Mouse (Mus musculus) macrophage (primary cell): ENCODE measurements around the gene Ndufa9. TPM values are rescaled to one million over a fixed set of nuclear protein-coding genes. Genes with fewer than 3 reads are reported as not detected.
A peak's percentile ranks its signal among the peaks of the same experiment; 100 is the strongest.

ENCODE experiments used
- H3K27ac ChIP-seq: fragments of 350-480 bp; formaldehyde crosslinking; 2 replicates; pipeline ENCODE4 v1.9.0; 2021
- H3K36me3 ChIP-seq: fragments of 350-480 bp; formaldehyde crosslinking; 2 replicates; pipeline ENCODE4 v1.9.0; 2021; ENCODE audit errors: inconsistent target
- H3K4me3 ChIP-seq: fragments of 350-480 bp; formaldehyde crosslinking; 2 replicates; pipeline ENCODE4 v1.9.0; 2021; ENCODE audit errors: inconsistent target
- H3K79me2 ChIP-seq: fragments of 350-480 bp; formaldehyde crosslinking; 2 replicates; pipeline ENCODE4 v1.9.0; 2021; ENCODE audit errors: inconsistent target
- WGBS: methylation state at CpG from one replicate; pipeline ENCODE4 v1.1.7; 2026; ENCODE audit warnings: inconsistent platforms; ENCODE audit not compliant: missing documents; 5-methylcytosine and 5-hydroxymethylcytosine counted together
- polyA plus RNA-seq: library from polyadenylated mRNA; stranded (reverse); fragments of 250-400 nt; gene quantifications from 3 replicates; pipeline ENCODE4 v1.2.4, GENCODE M21; 2018; ENCODE audit warnings: inconsistent platforms
- total RNA-seq, 78 experiments: library from RNA; depleted of rRNA; stranded (reverse); fragments of 250-400 nt; gene quantifications; 1 replicate in 9 of 78; 2 replicates in 24 of 78; 3 replicates in 43 of 78; 4 replicates in 2 of 78; pipeline ENCODE4 v1.2.4; 2018; ENCODE audit warnings: inconsistent platforms in 56 of 78

The Ndufa9 gene
- 10 to 100 TPM in 22 of 26 experiments, 1 to 10 TPM in 4; 3.1 to 31.0 (median 16.1) TPM for total RNA-seq (2018; cell fraction: chromatin; rRNA removed)
- 10 to 100 TPM; 47.3 to 64.9 (median 56.8) TPM for total RNA-seq (2018; cell fraction: cytosol; rRNA removed)
- total RNA-seq (2018; cell fraction: nucleus; rRNA removed): 10 to 100 TPM in 25 of 26 experiments, 1 to 10 TPM in 1; 8.9 to 35.5 (median 21.4) TPM
- 50.7 to 80.2 TPM (median 57.3 TPM) in 3 replicates for polyA plus RNA-seq

DNA sequence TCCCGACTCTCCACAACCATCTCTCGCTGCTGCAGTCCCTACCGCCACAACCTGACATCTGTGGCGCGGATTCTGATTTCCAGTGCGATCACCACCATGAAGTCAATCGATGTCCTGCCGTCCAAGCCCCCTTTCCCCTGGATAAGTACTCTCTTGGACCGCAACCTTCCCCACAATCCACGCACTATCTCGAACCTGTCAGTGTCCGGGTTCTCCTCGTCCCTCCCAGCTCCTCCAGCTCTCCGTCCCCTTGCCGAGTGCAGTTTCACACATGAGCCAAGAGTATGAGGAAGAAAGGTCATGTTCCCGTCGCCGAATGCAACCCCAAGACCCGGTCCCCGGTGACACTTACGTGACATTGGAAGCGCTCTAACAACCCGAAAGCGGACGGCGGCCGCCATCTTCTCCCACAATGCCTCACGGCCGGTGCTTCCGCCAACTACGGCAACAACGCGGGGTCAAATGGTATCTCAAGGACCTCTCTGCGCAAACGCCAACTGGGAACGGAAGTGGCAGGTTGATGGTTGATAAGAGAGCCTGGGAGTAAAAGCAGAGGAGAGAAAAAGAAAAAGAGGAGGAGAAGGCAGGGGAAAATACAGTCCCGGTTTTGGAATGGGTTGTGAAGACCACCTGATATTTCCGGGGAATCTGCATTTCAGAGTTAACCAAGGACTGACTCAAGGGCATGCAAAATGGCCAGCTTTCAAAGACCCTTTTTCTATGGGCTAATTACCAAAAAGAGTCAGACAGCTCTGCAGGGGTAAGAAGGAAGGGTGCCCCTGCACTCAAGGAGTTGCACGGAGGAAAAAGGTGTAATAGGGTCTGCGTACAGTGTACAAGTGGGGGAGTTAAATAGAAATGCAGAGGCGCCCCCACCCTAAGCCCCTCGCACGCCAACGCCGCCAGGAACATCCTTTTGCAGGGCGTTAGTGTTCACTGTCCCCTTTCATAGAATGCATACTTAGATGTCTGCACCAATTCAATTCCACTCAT, at the start of gene Ndufa9:
Ndufa9 (minus strand) TSS at position 425 of the 993 bp plus-strand sequence.
- H3K4me3 ChIP-seq: peak within 1 kb of the TSS; percentile 99
- peaks cover 8% of the 10 kb centered on the region for H3K36me3 ChIP-seq
- H3K79me2 ChIP-seq: peaks cover 41% of the 10 kb centered on the region
- WGBS: 8% methylated on average over 46 of the region's 46 CpGs
- peak within 1 kb of the TSS; percentile 61 for H3K27ac ChIP-seq

GRCm38 (mm10) chr6:126877118-126877517, 28.2 kb upstream of the Ndufa9 start:
- Histone ChIP-seq H3K4me3 (no peak overlapping the region), H3K36me3 (no peaks in the 10 kb centered on the region), H3K79me2 (no peaks in the 10 kb centered on the region), H3K27ac (no peak overlapping the region)
- WGBS: 3% methylated on average over 5 of the region's 8 CpGs

DNA sequence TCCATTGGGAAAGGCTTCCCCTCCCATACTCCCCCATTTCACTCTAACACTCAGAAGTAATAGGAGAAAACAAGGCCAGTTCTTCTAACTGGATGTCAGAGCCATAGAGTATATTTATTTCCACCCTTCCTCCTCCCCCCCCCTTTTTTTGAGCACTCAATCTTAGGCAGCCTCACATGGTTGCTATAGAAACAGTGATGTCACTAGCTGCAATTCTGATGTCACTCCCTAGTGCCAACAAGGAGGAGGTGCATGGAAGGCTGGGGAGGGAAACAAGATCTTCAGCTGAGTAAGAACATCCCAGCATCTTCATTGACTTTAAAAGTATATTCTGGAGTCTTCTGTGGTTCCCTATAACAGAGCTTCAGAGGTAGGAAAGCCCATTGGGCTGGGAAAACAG, 3.9 kb upstream of the Ndufa9 start, which contains the start of gene Akap3:
Akap3 (plus strand) TSS at position 218 of the 400 bp plus-strand sequence.
- no peak within 1 kb of the TSS for H3K27ac ChIP-seq

DNA sequence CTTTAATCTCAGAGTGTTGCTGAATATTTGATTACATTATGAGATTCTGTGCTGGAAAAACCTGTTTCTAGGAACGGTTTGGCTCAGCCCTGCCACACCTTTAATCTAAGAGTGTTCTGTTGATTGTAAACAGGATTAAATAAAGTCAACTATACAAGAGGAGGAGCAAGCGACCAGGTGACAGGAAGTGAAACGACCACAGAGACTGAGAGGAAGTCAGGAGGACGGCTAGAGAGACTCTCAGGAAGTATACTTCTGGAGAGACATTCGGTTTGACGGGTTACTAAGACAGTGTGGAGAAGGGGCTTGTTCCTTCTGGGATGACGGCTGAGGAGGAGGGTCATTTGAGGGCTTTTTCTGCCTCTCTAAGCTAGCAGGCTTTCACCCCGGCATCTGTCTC, 12.3 kb downstream of the Ndufa9 start:
- H3K4me3 ChIP-seq: no peak overlapping the region
- 58% methylated on average over 8 of the region's 8 CpGs for WGBS
- no peak overlapping the region for H3K27ac ChIP-seq
- H3K36me3 ChIP-seq: peaks cover 81% of the 10 kb centered on the region
- no peaks in the 10 kb centered on the region for H3K79me2 ChIP-seq

More for the DNA sequence above, 3.9 kb upstream of the Ndufa9 start, which contains the start of gene Akap3:
- Histone ChIP-seq H3K36me3 (no peaks in the 10 kb centered on the region), H3K79me2 (peaks cover 10% of the 10 kb centered on the region), H3K4me3 (no peak within 1 kb of the TSS)

- H3K4me3 ChIP-seq: no peak overlapping the region
- peaks cover 66% of the 10 kb centered on the region for H3K36me3 ChIP-seq
- WGBS: 85% methylated on average over 3 of the region's 3 CpGs
- no peak overlapping the region for H3K27ac ChIP-seq
- H3K79me2 ChIP-seq: no peaks in the 10 kb centered on the region
Measured at GRCm38 (mm10) chr6:126823087-126823486, 25.8 kb downstream of the Ndufa9 start.

DNA sequence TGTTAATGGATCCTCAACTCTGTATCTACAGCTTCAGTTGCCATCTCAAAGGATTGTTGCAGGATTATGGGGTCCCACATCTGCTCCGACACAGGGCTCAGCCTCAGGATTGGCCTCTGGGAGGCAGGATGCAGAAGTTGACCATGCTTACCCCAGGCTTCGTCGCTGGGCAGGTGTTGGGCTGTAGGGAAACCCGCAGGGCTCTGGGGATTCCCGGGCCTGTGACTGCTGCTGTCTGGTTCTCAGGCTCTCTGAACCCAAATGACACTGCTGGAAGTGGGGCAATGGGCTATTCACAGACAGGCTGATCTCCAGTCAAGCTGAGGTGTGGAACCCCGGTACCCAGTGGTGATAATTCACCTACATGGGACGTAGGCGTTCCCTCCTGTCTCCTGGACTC, 32.6 kb downstream of the Ndufa9 start:
- H3K36me3 ChIP-seq: peaks cover under 1% of the 10 kb centered on the region; the same call in 1 of the 2 replicates
- WGBS: 87% methylated on average over 8 of the region's 8 CpGs
- no peak overlapping the region for H3K27ac ChIP-seq
- no peaks in the 10 kb centered on the region for H3K79me2 ChIP-seq
- no peak overlapping the region for H3K4me3 ChIP-seq

DNA sequence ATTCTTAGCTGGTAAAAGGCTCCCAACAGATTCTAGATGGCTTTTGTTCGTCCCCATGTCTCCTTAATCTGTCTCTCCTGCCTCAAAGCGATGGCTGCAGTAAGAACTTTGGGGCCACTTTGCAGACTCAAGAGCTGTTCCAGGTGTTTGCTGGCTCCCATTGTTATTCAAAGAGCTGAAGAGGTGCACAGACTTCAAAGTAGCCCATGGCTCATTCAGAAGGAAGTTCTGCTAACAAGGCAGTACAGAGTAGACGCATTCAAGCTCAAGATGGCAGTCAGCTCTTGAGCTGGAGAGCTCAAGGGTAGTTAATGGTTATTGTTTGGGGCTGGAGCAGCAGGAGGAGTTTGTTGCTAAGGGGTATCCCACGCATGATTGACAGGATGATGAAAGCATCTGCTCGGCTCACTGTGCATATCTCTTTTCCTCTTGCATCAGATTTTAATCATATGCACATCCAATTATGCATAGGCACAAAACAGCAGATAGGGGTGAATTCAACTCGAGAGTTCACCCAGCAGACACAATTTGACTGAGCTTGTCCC, 33.7 kb downstream of the Ndufa9 start:
- WGBS: 80% methylated on average over 6 of the region's 6 CpGs
- Histone ChIP-seq H3K27ac (no peak overlapping the region), H3K79me2 (no peaks in the 10 kb centered on the region), H3K36me3 (no peaks in the 10 kb centered on the region; the same call in 1 of the 2 replicates), H3K4me3 (no peak overlapping the region)

DNA sequence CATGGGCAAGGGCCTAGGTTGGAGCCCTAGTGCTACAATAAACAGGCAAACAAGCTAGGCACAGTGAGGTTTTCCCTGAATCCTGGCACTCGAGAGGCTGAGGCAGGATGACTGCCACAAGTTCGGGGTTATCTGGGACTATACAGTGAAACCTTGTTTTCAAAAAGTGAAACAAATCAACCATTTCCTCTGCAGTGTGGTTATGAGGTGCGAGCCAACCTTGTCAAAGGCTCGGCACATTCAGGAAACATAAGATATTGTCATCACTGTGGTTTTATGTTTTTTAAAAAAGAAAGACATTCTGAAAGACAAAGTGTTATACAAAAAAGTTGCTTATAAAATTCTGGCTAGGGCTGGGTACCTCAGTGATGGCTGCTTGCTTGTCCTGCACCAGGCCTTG, 37.5 kb downstream of the Ndufa9 start:
- Histone ChIP-seq H3K4me3 (no peak overlapping the region), H3K36me3 (no peaks in the 10 kb centered on the region), H3K27ac (no peak overlapping the region), H3K79me2 (no peaks in the 10 kb centered on the region)
- 7% methylated on average over 4 of the region's 4 CpGs for WGBS

DNA sequence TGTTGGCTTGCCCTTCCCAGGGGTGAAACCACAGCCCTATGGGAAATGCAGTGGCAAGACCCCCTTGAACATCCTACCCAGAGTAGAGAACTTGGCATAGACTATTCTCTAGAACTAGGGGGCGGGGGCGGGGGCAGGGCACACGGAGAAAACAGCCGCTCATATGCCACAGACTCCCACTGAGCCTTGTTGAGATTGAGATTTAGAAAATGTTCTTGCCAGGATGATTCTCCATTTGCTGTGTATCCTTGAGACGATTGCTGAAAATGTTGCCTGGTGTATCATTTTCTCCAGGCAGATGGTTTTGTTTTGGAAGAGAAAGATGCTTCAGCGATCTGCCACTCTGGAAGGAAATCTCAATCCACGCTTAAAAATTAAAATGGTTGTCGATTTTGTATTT, 40.4 kb downstream of the Ndufa9 start:
- WGBS: 84% methylated on average over 8 of the region's 8 CpGs
- Histone ChIP-seq H3K4me3 (no peak overlapping the region), H3K36me3 (no peaks in the 10 kb centered on the region), H3K27ac (no peak overlapping the region), H3K79me2 (no peaks in the 10 kb centered on the region)

DNA sequence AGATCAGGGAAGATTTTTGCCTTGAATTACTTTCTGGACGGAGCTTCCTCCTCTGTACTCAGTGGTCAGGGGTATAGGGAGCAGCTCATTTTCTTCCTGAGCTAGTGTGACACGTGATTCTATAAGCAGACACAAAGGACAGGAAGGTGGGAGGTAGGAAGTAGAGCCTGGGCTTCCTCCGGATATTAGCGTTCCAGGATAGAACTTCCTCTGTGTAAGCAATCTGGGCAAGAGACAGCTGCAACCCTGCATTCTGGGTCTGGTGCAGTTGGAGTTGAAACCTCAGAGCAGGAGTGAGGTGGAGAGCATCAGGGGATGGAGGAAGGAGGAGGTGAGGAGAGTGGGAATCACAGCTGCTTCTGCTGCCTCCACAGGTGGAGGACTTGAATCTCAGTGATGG, 40.8 kb downstream of the Ndufa9 start:
- no peak overlapping the region for H3K27ac ChIP-seq
- H3K4me3 ChIP-seq: no peak overlapping the region
- no peaks in the 10 kb centered on the region for H3K36me3 ChIP-seq
- H3K79me2 ChIP-seq: no peaks in the 10 kb centered on the region
- WGBS: 7% methylated on average over 4 of the region's 4 CpGs

- no peaks in the 10 kb centered on the region for H3K79me2 ChIP-seq
- no peaks in the 10 kb centered on the region for H3K36me3 ChIP-seq
- 83% methylated on average over 3 of the region's 3 CpGs for WGBS
- H3K4me3 ChIP-seq: no peak overlapping the region
- no peak overlapping the region for H3K27ac ChIP-seq
Measured at GRCm38 (mm10) chr6:126806783-126807182, 42.2 kb downstream of the Ndufa9 start.

DNA sequence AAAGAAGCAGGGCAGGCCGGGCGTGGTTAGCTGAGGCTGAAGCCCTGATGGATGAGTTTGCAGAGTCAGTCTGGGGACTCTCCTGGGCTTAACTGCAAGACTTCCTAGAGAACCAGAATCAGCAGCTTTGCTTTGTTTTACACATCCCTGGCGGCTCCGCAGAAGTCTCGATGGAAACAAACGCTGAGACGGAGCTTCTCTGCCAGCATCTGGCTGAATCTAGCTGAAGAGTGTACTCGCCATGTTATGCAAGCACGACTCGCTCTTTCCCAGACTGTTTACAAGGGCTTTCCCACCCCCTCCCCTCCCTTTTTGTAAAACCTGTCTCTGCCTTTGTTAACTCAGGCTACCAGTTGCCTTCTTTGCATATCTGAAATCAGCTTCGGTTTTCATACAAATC, 46.0 kb downstream of the Ndufa9 start:
- WGBS: 63% methylated on average over 11 of the region's 11 CpGs
- no peaks in the 10 kb centered on the region for H3K79me2 ChIP-seq
- no peak overlapping the region for H3K4me3 ChIP-seq
- no peak overlapping the region for H3K27ac ChIP-seq
- no peaks in the 10 kb centered on the region for H3K36me3 ChIP-seq

GRCm38 (mm10) chr6:126794751-126795150, 54.2 kb downstream of the Ndufa9 start:
- Histone ChIP-seq H3K79me2 (no peaks in the 10 kb centered on the region), H3K4me3 (no peak overlapping the region), H3K27ac (no peak overlapping the region), H3K36me3 (no peaks in the 10 kb centered on the region)
- 83% methylated on average over 6 of the region's 6 CpGs for WGBS

DNA sequence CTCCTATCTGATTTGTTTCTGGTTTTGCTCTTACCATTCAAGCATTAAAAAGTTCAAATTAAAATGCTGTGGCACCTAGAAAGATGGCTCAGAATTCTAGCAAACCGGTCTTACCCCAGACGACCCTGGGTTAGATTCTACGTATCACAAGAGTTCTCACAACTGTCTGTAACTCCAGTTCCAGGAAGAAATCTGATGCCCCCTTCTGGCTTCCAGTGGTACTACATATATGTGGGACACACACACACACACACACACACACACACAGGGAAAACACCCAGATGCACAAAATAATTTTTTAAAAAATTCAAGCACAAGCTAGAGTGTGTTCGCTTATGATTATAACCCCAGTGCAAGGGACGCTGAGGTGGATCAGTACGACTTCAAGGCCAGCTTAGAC, 55.2 kb downstream of the Ndufa9 start:
- whole genome bisulfite sequencing: 96% methylated on average over 6 of the region's 6 CpGs
- Histone ChIP-seq H3K27ac (no peak overlapping the region), H3K36me3 (no peaks in the 10 kb centered on the region), H3K4me3 (no peak overlapping the region), H3K79me2 (no peaks in the 10 kb centered on the region)

DNA sequence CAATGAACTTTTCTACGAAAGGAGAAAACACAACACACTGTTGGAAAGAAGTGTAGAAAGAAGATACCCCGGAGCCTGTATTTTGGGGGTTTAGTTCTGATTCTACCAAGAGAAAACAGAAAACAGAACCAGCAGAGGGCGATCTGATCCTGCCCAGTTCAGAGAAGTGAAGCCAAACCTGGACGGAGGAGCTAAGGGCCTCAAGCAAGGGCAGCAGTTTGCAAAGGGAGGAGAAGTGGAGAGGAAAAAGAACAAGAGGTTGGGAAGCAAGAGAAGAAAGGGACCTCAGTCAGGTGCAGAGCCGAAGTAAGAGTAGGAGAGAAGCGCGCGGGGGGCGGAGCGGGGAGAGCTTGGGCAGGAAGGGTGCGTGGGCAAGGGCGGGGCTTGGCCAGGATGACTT, 57.0 kb downstream of the Ndufa9 start:
- Histone ChIP-seq H3K4me3 (no peak overlapping the region; the same call in 1 of the 2 replicates), H3K79me2 (no peaks in the 10 kb centered on the region), H3K27ac (no peak overlapping the region), H3K36me3 (no peaks in the 10 kb centered on the region)
- WGBS: 15% methylated on average over 12 of the region's 12 CpGs
